Mouse (Mus musculus) cerebellum, postnatal 10 days (tissue): Measurements from ENCODE around the gene Lrrc71.

Source experiments
- DNase-seq, 2 experiments: peaks; one replicate each; pipeline ENCODE4 v3.0.0; 2021; ENCODE audit warnings: mixed read lengths in 2 of 2

Gene Lrrc71

DNA sequence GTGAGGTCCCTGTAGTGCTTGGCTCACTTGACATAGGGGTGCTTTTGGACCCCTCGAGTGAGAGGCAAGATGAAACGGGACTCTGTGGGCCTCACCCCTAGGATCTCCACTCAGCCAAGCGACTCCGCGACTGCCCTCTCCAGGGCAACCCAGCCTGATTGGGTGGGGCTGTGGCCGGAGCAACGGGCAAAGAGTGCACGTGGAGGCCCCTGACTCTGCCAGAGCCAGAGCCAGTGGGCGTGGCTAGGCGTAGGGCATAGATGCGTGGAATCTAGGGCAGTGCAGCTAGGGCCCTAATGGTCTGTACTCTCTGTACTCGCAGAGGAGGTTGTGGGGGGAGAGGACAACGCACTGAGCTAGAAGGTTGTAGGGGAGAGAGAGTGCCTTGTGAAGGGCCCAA lies at the start of gene Lrrc71:
Gene Lrrc71, minus strand, starts transcription at position 195 of the 400 bp plus-strand sequence.
- DNase-seq, result peak in 1 of 2 experiments; percentile 34

- DNase-seq, result no peak
Observed at GRCm38 (mm10) chr3:87796736-87797334, 48.4 kb upstream of the Lrrc71 start, which contains the start of gene Insrr. Gene Insrr (plus strand): TSS chr3:87796951.

DNA sequence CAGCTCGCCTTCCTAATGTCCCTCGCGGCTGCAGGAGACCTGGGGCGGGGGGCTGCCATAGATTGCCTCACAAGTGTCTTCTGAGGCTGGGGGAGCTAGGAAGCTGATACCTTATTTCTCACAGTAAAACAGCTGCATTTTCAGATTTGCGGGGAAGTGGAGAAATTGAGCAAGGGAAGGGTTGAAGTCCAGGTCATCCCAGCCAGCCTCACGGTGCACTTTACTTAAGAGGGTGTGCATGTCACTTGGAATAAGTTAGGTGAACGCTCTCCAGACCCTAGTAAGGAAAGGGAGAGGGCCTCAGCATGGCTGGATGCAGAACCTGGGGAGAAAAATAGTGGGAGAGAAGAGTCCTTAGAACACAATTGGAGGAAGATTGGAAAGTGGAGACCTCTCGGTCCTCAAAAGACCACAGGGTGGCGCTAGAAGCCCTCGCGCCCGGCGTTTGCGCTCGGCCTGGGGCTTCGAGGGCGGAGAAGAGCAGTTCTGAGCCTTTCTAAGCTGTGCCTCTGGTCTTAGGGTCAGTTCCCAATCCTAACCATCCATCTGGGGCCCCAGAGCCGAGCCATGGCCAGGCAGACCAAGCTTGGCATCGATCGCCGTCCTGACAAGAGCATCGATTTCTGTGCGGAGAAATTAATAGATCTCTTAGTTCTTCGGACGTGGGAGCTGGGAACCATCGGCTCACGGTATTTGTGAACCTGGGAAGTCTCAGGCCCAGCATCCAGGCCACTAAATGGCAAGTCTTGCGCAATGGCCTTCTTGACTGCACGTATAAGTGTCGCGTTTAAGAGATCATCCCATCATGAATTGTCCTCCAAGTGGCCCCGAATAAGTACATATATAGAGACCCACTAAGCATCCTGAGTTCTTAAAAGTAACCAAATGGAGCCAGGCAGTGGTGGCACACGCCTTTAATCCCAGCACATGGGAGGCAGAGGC lies 47.2 kb upstream of the Lrrc71 start:
- DNase-seq, result peak; percentile 83 to 87

DNA sequence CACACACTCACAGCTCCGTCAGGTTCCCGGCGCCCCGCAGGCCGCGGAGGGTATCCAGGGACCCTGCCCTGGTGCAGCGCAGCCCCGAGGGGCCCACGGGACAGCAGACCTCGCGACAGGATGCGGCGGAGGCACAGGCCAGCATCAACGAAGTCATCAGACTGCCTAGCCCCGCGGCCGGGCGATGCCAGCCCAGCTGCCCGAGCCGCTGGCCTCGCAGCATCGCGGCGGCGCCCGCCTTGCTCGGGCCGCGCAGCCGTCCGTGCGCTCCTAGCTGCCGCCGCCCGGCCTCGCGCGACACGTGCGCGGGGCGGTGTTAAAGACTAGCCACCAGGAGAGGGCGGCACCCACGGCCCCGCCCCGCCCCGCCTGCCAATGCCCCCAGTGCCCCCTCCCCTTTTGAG lies 46.5 kb upstream of the Lrrc71 start, which contains the start of gene Ntrk1:
Gene Ntrk1, minus strand, starts transcription at position 241 of the 404 bp plus-strand sequence.
- DNase-seq, result peak; percentile 38 to 42

- peak; percentile 66 to 75 for DNase-seq
Observed at GRCm38 (mm10) chr3:87789768-87790167, 41.3 kb upstream of the Lrrc71 start.

GRCm38 (mm10) chr3:87789248-87789647 lies 40.8 kb upstream of the Lrrc71 start:
- no peak for DNase-seq

DNA sequence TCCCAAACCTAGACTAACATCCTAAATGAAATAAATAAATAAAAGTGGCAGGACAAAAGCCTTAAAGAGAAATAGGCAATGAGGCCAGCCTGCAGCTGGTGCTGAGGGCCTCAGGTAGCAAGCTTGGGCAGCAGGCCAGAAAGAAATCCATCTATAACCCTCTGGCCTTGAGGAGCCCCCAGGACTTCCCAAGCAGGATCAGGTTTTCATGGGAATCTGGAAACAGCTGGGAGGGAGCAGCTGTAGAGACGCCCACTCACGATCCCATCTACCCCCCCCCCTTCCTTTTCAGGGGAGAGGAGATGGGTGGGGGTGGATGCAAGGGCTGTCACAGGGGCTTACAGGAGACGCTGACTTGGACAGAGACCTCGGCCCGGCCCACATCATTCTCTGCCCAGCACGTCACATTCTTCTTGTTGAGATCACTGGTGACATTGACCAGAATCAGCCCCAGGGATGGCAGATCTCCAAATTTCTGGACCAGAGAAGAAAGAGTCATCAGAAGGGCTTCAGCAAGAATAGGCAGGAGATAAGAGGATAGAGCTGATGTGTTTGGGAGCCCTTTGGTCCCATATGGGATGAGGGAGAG lies 37.3 kb upstream of the Lrrc71 start:
- DNase-seq, result peak; percentile 30 to 41

DNA sequence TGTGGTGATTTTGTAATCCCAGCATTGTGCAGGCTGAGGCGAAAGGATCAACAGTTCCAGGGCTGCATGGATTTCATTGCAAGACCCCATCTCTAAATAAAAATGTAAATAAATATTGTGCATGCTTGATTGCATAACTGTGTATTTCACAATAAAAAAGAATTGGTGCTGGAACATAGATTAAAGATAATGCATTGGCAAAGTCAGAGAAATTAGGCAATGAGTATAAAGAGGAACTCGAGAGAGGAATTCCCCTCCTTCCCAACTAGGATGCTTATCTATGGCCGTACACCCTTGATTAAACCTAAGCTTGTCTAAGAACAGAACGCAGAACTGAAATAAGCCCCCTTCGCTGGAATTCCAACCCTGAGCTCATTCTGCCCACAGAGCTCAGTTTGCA lies 36.7 kb upstream of the Lrrc71 start:
- no peak for DNase-seq

DNA sequence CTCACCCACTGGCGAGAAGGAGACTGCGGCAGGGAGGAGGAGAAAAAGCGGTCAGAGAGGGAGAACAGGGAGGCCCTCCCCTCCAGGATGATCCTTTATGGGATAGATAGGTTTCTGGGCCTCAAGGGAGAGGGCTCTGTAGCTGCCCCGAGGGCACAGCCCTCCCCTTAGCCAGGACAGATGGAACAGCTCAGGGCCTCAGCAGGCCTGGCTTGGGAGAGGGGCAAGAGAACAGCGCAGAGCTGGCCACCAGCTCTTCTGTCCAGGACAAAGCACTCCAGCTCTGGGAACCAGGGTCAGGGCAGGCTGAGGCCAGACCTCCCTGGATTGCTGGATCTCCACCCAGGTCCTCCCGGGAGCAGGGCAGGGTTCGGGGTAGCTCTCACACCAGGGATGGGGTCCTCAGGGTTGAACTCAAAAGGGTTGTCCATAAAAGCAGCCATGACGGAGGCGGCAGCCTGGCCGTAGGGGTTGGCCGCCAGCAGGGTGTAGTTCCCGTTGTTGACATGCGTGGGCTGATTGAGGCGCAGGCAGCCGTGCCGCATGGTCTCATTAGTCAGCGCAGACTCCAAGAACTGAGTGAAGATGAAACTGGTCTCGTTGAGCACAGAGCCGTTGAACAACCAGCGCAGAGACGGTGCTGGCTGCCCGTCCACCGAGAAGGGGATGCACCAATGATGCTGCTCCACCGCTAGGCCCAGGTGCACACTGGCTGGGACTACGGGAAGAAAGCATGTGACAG lies 35.0 kb upstream of the Lrrc71 start:
- DNase-seq, result no peak

DNA sequence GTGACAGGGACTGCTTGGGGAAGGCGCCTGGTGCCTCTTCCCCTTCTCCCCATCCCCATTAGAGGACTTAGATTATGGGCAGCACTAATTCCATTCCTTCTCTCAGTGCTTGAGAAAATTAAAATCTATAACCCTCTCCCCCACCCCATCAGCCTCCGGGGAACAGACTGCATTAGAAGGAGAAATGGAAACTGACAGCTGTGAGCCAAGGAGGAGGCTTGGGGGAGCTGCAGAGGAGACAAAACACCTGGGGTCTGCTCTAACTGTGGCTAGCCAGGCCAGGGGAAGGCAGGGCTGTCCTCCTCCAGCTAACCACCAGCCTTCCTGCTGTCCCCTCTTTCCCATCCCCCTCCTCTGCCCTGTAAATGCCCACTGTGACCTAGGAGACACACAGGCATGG lies 30.7 kb upstream of the Lrrc71 start:
- no peak for DNase-seq

GRCm38 (mm10) chr3:87778283-87778682 lies 29.9 kb upstream of the Lrrc71 start:
- DNase-seq, result peak; percentile 52 to 53

DNA sequence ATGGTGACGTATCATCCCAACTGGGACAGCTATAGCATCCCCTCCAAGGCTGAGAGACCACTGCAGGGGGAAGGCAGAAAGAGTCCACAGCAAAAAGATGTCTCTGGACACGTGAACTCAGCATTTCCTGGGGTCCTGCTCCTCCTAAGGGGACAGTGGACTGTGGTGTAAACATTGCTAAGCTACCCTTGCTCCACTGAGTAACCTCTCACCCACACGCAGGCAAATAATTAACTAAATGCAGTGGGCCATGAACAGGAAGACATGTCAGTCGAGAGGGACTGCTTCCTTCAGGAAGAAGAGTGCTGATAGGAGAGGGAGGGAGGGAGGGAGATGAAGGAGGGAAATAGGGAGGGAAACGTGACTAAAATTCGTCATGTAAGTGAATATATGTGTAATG lies 22.7 kb upstream of the Lrrc71 start:
- DNase-seq, result no peak

- peak; percentile 73 to 86 for DNase-seq
Observed at GRCm38 (mm10) chr3:87770280-87770679, 21.9 kb upstream of the Lrrc71 start.

GRCm38 (mm10) chr3:87769506-87769905 lies 21.1 kb upstream of the Lrrc71 start:
- DNase-seq, result no peak

GRCm38 (mm10) chr3:87768844-87769243 lies 20.4 kb upstream of the Lrrc71 start:
- peak; percentile 73 to 79 for DNase-seq

DNA sequence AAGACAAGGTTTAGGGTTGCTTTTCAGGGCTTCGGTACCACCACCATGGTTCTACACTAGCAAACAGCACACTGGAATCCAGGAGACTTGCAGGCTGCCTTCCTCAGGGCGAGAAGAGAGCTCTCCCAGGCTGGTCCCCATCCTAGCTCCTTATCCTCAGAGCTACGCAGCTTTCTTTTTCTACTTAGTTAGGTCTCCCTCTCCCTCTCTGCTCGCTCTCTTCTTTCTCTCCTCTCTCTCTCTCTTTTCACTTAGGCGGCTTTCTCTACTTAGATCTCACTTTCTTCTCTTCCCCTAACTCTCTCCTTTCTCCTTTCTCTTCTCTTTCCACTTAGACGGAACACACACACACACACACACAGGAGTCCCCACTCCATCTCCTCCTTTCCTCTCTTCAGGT lies 20.0 kb upstream of the Lrrc71 start:
- DNase-seq, result no peak

DNA sequence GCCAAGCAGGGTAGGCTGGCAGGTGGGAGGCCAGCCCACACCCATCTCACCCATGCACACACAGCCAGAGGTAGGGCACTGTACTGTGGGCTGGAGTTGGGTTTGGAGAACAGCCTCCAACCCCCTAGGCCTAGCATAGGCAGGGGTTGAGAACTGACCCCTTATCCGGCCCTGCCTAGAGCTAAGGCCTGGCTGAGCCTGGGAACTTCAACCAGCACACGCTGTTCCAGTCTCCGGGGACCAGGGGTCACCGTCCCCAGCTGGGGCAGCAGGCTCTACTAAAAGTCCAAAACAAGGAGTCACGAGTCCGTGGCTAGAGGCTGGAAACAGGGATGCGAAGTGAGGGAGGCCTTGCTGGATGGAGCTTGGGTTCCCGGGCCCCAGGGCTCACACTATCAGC lies 19.3 kb upstream of the Lrrc71 start:
- DNase-seq, result no peak

DNA sequence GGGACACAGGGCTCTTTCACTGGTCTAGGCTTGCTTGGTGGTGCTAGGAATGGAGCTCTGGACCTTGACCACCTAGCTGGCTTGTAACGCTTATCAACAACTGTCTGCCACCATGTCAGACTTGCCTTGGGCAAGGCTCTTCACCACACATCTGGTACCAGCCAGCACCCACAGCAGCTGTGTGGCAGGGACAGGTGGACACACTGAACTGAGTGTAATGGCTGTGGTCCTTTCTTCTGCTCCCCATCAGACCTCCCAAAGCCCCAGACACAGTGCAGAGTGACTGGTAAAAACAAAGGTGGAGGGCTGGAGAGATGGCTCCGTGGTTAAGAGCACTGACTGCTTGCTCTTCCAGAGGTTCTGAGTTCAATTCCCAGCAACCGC lies 17.9 kb upstream of the Lrrc71 start:
- no peak for DNase-seq

DNA sequence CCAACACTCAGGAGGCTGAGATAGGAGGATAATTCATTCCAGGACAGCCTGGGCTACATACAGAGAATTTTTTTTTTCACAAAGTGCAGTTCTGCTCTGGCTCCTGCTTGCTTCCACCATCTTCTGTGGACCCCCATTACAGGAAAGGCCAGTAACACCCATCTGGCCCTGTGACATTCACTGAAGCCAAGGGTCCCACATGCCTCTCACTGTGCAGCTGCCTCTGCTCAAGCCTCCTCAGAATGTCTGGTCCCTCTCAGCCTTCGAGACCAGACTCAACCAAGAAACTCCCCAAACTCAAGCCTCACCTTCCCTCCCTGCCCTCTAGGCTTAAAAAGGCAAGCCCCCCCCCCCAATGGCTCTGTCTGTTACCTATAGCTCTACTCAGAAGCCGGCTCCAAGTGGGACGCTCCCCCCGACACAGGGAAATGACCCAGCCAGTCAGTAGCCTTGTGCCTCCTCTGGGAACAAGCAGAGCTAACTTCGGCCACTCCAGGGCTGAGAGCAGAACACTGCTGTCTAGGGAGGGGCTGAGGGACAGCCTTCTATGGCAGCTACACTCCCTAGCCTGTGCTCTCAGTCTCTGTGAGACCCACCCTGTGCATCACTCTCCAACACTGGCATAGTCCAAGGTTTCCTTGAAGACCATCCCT lies 17.3 kb upstream of the Lrrc71 start:
- no peak for DNase-seq

DNA sequence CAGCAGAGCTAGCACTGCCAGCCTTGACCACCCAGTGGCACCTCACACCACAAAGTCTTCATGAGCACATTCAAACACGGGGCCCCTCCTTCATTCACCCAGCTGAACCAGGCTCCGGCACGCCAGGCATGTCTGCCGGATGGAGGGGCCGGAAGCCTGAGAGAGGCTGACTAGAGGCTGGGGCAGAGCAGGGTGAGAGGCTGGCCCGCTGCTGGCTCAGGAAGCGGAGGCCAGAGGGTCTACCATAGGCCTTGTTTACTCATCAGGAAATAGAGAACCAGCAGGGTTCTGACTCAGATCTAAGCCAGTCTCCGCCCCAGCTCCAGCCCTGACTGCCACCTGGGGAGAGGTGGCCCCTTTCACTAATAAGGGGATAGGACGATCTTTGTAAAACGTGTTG lies 16.7 kb upstream of the Lrrc71 start:
- no peak for DNase-seq

GRCm38 (mm10) chr3:87764506-87764905 lies 16.1 kb upstream of the Lrrc71 start:
- peak; percentile 43 to 45 for DNase-seq

GRCm38 (mm10) chr3:87763683-87764289 lies 15.4 kb upstream of the Lrrc71 start:
- peak; percentile 55 to 68 for DNase-seq
